Mouse (Mus musculus) left cerebral cortex, postnatal 36 days (tissue): Measurements from ENCODE around the gene Hpse2. TPM values are rescaled to one million over a fixed set of nuclear protein-coding genes. Genes with fewer than 3 reads are reported as not detected.

ENCODE experiments used
- DNase-seq, 2 experiments: peaks; one replicate each; pipeline ENCODE4 v3.0.0; 2021 to 2022; ENCODE audit warnings: low spot score in 2 of 2, mixed read lengths in 1 of 2
- intact Hi-C: fragments of 180-260 bp; cut with DNase I; formaldehyde crosslinking; loops from one replicate; pipeline ENCODE4 v1.15.1; 2025
- total RNA-seq, 2 experiments: library from RNA; stranded (reverse); gene quantifications; 2 replicates each; pipeline ENCODE4 v1.2.3; 2021

The Hpse2 gene
- total RNA-seq, 2 experiments from 2014 or later = 0.07 to 0.09 TPM

DNA sequence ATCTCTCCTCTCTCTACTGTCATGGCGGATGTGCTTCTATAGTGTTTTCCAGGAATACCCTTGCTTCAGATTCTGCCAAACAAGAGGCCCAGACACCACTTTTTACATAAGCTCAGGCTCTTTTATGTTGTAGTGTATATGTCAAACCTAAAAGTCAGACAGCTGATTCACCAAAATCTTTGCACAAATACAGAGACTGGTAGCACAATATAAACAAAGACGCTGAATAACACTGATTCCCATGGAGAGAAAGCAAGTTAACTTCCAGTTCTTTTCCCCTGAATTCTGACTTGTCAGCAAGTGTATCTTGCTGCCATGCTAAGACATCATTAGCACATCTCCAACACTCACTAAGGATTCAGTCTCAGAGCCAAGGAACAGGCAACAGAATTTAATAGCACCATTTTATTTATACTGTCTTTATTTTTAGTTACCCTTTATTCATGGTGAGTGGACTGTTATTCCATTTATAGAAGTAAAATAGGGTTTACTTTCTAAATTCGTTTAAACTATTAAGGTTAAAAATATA lies 212.7 kb downstream of the Hpse2 start:
- DNase-seq = no peak
- intact Hi-C loops = no loop called here

DNA sequence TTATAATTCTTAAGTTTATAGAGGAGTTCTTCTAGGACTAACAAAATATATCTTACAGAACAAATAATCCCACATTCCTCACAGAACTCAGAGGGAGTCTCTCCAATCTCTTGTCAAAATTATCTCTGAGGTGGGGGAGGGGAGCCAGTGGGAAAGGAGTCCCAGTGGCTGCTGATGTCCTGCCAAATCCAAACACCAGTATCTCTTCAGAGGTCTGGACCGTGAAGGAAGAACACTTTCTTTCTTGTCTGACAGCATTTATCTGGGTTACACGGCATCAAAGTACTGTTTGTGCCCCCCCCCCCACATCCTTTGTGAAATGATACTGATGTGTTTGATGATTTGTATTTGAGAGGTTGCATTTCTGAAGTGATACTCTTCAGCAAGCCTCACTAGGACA lies 213.3 kb downstream of the Hpse2 start:
- DNase-seq = no peak
- intact Hi-C loops = no loop called here

DNA sequence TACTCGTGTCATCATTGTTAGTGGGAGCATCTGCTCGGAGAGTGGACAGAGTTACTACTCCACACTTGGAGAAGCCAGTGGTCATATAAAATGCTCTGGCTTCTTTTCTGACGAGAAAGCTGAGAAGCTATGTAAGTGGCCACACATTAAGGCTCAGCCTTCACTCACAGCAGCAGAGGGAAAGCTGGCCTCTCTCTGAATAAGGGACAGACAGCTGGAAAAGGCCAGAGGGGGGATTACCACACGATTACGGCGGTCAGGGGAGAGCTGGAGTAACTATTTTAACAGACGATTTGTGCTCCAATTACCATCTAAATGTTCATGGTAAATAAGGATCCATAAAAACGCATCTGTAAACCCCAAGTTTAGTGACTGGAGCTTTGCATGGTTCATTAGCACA lies 232.1 kb downstream of the Hpse2 start:
- no peak for DNase-seq
- intact Hi-C loops = no loop called here

DNA sequence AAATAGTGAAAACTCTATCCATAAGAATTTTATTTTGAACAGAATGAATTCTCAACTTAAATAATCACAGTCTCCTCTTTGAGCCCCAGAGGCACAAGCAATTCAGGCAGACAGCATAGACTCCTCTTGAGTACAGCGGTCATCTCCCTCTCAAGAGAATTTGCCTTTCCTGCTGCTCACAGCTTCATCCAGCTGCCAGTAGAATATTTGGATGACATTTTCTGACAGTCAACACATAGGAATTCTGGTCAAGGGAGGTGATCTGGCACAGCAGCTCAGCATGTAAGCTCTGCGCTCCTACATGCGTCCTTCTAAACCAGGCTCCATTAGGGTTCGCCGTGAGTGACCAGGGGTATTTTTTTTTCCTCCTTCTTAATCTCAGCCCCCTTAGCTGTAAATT lies 232.6 kb downstream of the Hpse2 start:
- intact Hi-C loops = no loop called here
- no peak for DNase-seq

DNA sequence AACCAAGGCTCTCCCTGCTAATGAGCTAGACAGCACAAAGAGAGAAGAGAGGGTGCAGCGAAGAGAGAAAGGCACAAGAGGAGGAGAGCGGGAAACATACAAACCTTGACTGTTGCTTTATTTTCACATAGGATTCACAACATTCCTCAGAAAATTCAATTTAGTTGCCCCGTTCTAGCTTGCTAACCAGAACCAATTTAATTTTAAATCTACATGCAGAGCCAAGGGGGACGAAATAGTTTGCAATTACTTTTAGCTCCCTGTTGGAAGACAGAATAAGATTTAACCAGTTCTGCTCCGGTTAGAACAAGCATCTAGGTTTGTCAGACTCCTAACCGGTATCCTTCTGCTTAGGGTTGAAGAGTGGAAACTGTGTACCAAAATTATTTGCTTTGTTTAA lies 240.3 kb downstream of the Hpse2 start:
- DNase-seq = no peak
- intact Hi-C loops = no loop called here

DNA sequence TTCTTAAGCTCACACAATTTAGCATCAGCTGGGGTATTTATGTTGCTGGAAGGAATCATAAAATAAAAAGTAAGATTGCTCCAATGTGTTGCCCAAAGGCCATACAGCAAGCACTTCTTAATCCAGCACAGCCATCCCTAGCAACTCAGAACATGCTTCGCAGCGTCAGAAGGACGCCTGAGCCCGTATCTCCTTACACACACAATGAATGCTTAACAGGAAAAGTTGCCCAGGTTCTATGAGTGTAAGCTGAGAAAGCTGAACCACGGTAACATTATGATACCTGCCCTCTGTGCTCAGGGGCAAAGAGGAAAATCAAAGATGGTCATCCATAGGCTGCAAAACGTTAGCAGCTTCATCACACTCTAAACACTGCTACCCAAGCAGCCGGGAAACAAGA lies 241.3 kb downstream of the Hpse2 start:
- intact Hi-C loops = no loop called here
- DNase-seq = no peak

DNA sequence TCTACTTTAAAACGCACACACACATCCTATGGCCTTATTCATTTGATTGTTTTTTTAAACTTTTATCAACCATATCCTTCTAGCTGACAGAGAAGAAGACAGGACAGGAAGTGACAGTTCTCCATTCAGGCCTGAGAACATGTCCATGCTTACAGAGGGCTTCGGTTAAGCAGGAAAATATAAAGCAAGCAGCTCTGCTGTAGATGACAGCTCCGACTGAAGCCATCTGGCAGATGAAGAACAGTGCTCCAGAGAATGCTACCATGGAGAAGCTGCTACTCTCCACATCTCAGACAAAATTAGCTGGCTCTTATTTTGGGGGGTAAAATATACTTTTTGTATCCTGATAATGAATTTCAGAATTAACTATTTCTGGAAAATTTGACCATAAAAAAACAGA lies 246.5 kb downstream of the Hpse2 start:
- intact Hi-C loops = no loop called here
- DNase-seq = no peak

DNA sequence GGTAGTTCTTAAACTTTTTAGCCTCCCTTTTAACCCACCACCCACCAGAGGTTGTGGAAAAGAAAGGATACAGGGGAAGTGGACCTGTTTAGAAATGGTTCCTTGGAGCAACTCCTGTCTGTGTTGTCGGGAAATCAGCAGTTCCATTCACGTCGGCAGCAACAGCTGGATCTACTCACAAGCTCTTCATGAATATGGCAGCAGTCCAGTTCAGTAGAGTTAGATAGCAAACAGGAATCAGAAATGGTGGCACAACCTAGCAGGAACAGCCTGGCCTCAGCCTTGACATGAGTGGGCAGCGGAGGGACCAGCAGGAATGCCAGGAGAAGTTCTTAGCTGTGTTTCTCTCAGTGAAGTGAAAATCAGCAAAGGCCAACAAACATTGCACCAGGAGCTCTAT lies 278.4 kb downstream of the Hpse2 start:
- DNase-seq = no peak
- intact Hi-C loops = no loop called here

DNA sequence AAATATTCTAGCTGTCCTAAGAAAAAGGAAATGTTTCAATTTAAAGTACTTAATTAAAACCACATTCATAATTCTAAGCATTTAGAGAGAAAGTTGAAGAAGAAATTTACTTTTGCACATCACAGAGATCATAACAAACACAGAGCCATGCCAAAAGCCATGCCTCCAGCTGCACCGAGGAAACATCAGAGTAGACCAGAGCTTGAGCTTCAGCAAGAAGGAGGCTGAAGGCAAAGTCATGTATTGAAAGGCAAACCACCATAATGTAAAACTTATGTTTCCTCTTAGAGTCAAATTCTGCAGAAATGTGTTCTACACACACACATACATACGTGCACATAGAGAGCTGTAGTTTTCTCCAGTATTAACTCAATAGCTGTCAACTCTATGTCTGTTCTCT lies 291.2 kb downstream of the Hpse2 start:
- no peak for DNase-seq
- intact Hi-C loops = no loop called here

DNA sequence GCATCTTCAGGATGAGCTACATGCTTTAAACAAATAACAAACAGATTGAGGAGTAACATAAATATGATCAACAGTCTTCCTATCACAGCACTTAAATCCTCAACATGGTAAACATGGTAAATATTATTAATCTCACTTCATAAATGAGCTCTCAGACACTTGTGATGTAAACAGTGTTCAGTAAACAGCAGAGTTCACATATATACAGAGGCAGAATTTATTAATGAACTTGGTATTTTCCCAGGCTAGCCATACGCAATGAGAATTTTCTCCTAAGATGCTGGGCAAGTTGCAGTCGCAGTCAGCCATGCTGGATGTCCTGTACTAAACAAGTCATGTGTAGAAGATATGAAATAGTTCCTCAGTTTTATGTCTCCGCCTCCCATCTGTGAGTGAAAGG lies 300.9 kb downstream of the Hpse2 start:
- intact Hi-C loops = no loop called here
- DNase-seq = no peak

DNA sequence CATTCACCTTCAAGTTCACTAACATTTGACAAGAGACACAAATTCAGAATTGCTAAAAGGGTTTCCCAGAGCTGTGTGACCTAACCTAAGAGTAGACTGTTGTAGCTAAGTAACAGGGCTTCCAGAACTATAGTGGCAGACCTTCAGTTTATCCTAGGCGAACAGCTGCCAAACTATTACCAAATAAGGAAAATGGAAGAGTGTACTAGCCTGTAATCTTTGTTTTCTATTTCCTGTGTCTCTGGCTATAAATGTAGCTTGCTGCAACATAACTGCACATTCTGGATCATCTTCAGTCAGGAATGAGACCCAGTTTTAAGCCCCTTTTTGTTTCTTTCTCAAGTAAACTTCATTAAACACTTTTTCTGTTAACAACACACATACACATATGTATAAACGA lies 324.0 kb downstream of the Hpse2 start:
- DNase-seq = no peak
- intact Hi-C loops = no loop called here

DNA sequence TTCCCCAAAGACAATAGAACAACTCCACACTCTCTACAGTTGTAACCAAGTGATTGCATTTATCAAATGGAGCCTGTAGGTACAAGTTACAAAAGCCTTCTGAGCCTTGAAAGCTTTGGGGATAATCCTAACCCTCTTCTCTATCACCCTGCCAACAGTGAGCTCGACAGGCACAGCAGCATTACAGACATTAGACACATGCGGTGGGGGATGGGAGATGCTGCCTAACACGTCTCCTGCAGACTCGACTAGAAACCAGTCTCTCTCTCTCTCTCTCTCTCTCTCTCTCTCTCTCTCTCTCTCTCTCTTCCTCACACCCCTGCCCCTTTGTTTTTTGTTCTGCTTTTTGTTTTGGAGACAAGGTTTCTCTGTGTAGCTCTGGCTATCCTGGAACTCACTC lies 343.6 kb downstream of the Hpse2 start:
- intact Hi-C loops = no loop called here
- no peak for DNase-seq

DNA sequence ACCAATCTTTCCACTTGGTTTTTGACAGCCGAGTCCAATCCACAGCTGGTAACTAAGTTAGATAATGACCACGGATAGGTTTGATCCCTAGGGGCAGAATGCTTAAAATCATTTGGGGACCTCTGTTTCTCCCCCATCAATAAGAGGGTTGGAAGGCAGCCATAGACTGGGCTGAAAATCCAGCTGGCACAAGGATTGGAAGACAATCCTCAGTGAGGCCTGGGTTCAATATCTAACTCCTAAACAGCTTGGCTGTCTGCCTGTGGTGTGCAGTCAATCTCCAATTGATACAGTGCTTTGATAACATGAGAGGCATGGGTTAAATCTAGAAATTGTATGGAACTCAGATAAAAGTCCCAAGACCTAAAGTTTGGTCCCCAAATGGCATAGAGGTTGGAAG lies 345.4 kb downstream of the Hpse2 start:
- no peak for DNase-seq
- intact Hi-C loops = no loop called here

DNA sequence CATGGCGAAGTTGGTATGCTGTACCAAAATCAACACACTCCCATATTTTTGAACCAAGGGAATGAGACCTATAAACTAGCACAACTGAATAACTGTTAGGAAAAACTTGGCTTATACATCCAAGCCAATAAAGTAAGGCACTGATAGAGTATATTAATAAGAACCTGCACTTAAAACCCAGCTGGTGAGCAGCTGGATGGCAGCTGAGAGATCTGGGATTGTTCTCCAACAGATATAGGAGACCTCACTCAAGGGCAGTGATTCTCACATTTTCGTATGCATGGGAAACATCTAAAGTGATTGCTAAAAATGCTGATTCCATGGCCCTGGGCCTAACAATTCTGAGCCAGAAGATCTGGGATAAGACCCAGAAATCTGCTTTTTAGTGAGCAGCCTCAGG lies 345.9 kb downstream of the Hpse2 start:
- DNase-seq = no peak
- intact Hi-C loops = no loop called here

DNA sequence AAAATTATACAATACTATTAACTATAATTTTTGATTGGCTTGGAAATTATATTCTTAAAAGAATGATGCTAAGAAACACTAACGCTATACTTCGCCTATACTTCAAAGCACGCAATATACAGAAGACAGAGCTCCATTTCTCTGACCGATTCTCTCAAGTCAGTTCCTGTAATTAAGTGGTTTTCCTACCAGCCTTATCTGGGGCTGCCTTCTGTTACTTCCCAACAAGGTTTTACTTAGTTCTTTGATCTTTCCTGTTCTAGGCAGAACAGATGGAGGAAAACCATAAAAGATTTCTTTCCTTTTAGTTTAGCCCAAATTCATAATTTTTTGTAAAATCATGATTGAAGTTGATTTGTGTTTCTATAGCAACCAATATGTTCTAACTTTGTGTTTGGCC lies 351.8 kb downstream of the Hpse2 start:
- no peak for DNase-seq
- intact Hi-C loops = no loop called here

DNA sequence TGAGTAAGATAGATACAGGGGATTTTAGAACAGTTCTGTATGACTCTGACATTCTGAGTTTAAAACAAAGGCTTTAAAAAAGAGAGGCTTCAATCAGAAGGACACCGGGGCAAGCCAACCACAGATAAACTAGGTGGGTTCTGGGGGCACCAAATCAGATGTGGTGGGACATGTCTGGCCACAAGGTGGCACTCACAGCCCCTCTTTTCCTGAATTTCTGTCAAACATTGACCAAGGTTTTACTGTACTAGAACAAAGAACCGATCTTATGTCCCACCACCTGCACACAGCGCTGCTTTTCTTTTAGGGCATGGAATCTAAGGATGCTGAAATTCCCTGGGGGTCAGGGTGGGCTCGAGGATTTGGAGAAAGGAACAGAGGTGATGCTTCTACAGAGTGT lies 360.9 kb downstream of the Hpse2 start:
- intact Hi-C loops = loop anchor here (5.0 to 10.0 kb wide), 3 partner anchors 233 to 370 kb away; no protein-coding TSS in a partner anchor
- DNase-seq = peak; percentile 5 to 13

DNA sequence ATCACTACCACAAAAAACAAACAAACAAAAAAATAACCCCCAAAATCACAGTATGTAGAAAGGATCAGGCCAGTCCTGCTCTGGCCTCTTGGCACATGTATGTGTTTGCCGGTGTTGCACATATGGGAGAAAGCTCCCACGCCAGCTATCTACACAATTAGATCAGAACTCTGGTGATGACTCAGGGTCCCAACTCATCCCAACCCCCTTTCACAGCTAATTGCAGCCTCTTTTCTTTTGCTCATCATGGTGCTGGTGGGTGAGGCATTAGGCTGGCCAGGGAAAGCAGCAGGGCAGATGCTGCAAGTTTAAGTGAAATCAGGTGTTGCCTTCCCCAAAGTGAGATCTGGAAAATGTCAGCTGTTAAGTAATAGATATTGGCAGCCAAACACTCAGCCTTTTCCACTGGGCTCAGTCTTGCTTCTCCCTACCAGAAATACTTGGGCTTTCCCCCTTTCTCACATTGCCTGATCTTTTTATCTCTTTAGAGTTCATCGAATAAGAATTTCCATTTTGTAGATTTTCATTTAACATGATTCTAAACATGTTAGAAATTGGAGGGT lies 365.5 kb downstream of the Hpse2 start:
- no peak for DNase-seq
- intact Hi-C loops = loop anchor here (10.0 kb wide), 1 partner anchor 228 kb away; no protein-coding TSS in a partner anchor

DNA sequence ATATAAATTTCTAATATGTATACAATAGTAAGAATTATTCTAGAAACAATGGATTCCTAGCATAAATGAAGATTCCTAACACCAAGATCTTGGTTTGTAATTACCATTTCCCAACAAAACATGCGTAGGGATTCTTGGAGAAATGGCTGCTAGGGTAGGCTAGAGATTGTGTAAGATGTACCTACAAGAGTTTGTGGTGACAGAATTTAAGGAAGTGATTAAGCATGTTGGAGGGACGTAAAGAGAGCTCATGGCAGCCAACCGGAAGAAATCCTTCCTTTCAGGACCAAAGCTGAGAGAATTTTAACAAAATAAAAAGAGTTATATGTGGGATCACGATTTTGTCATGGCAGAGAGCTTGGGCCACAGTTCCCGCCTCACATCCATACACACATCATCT lies 369.4 kb downstream of the Hpse2 start:
- intact Hi-C loops = no loop called here
- no peak for DNase-seq

DNA sequence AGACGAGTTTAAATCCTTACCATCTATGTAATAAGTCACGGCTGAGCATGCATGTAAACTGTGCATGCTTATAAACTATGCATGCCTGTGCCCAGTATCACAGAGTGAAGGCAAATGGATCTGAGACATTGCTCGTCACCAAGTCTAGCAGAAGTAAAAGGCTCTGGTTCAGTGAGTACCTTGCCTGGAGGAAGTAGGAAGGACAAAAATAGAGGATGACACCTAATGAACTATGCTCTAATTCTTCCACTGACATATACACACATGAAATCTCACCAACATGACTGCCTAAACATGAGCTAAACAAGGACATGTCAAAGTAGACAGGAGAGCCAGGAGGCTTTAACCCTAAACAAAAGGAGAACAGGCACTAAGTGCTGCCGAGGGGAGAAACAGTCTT lies 391.7 kb downstream of the Hpse2 start:
- intact Hi-C loops = no loop called here
- no peak for DNase-seq

DNA sequence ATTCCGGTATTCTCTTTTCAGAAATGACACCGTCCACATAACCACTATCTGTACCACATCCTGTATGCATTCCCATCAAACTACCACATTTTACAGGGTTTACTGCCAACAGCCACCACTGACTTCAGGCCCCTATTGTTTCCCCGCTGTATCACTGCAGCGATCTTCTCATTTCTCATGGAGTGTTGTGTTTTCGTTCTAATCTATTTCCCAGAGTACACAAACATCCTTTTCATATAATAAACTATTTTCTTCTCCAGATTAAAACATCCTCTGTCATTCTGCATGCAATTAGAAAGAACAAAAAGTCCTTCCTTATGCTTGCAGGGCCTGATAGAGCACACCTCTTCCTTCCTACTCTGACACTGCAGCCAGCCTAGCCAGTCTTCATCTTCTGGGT lies 399.3 kb downstream of the Hpse2 start:
- intact Hi-C loops = no loop called here
- DNase-seq = no peak

DNA sequence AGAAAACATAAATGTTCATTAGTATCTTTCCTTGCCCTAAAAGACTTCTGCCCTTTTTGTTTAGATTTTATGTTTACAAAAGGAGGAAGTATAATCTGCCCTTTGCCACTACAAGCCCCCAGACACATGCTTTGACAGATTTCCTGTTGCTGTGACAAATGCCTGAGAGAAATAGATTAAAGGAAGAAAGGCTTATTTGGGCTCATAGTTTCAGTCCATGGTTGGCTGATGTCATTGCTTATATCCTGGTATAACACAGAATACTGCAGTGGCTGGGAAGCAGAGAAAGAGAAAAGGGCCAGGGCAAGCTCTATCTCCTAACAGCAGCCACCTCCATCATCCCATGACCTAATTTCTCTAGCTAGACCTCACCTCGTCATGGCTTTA lies 401.8 kb downstream of the Hpse2 start:
- intact Hi-C loops = no loop called here

More for the DNA sequence above, 401.8 kb downstream of the Hpse2 start:
- DNase-seq = no peak
